Mouse (Mus musculus) myocyte (in vitro differentiated cells): Measurements from ENCODE around the gene Tjp1. TPM values are rescaled to one million over a fixed set of nuclear protein-coding genes. Genes with fewer than 3 reads are reported as not detected.

Source experiments
- H3K27me3 ChIP-seq: one replicate; pipeline ENCODE4 v1.6.1; 2011; ENCODE audit not compliant: control insufficient read depth, insufficient read depth, insufficient read length
- H3K36me3 ChIP-seq: one replicate; pipeline ENCODE4 v1.6.1; 2011; ENCODE audit not compliant: control insufficient read depth, insufficient read depth
- H3K4me2 ChIP-seq: one replicate; pipeline ENCODE4 v1.6.1; 2011; ENCODE audit warnings: low read depth, control low read depth
- H3K4me3 ChIP-seq: one replicate; pipeline ENCODE4 v1.5.1; 2011; ENCODE audit warnings: mild to moderate bottlenecking, control low read depth, moderate library complexity
- H3K79me2 ChIP-seq: one replicate; pipeline ENCODE4 v1.6.1; 2011; ENCODE audit not compliant: control insufficient read depth, insufficient read depth
- H3ac ChIP-seq: one replicate; pipeline ENCODE4 v1.6.1; 2011; ENCODE audit not compliant: control insufficient read depth, insufficient read length
- CEBPB ChIP-seq: IDR thresholded peaks from 2 replicates; pipeline ENCODE4 v1.6.1; 2011; ENCODE audit warnings: mild to moderate bottlenecking, moderate library complexity; ENCODE audit not compliant: poor library complexity, insufficient read depth, severe bottlenecking
- E2F4 ChIP-seq: IDR thresholded peaks from one replicate; pipeline ENCODE4 v1.6.1; 2011; ENCODE audit warnings: mild to moderate bottlenecking, control low read depth, moderate library complexity; ENCODE audit not compliant: insufficient read depth
- MAX ChIP-seq: IDR thresholded peaks from one replicate; pipeline ENCODE4 v1.6.1; 2011; ENCODE audit warnings: low read depth, mild to moderate bottlenecking, control low read depth
- MYOD1 ChIP-seq, 3 experiments: IDR thresholded peaks; one replicate each; pipeline ENCODE4 v1.6.1; 2011; ENCODE audit warnings: control low read depth in 2 of 3, low read depth in 2 of 3, mild to moderate bottlenecking in 2 of 3, moderate library complexity in 1 of 3; ENCODE audit not compliant: insufficient read length in 2 of 3, control insufficient read depth in 1 of 3
- MYOG ChIP-seq, 3 experiments: IDR thresholded peaks; one replicate each; pipeline ENCODE4 v1.6.1; 2011; ENCODE audit warnings: control low read depth in 2 of 3, low read depth in 2 of 3, mild to moderate bottlenecking in 2 of 3; ENCODE audit not compliant: insufficient read length in 2 of 3, control insufficient read depth in 1 of 3, insufficient read depth in 1 of 3
- POLR2A ChIP-seq: IDR thresholded peaks from one replicate; pipeline ENCODE4 v1.6.1; 2011; ENCODE audit warnings: low read depth, mild to moderate bottlenecking, control low read depth, moderate library complexity; ENCODE audit not compliant: insufficient read length
- POLR2AphosphoS2 ChIP-seq: IDR thresholded peaks from one replicate; pipeline ENCODE4 v1.6.1; 2011; ENCODE audit warnings: low read depth, control low read depth; ENCODE audit not compliant: insufficient read length
- REST ChIP-seq: IDR thresholded peaks from one replicate; pipeline ENCODE4 v1.6.1; 2011; ENCODE audit warnings: mild to moderate bottlenecking, control low read depth, moderate library complexity; ENCODE audit not compliant: insufficient read depth, insufficient read length
- SRF ChIP-seq: IDR thresholded peaks from one replicate; pipeline ENCODE4 v1.6.1; 2011; ENCODE audit warnings: low read depth; ENCODE audit not compliant: control insufficient read depth, insufficient read length
- TCF12 ChIP-seq: IDR thresholded peaks from one replicate; pipeline ENCODE4 v1.6.1; 2011; ENCODE audit warnings: mild to moderate bottlenecking, control low read depth; ENCODE audit not compliant: poor library complexity, insufficient read depth, severe bottlenecking
- TCF3 ChIP-seq: IDR thresholded peaks from one replicate; pipeline ENCODE4 v1.6.1; 2011; ENCODE audit warnings: low read depth, control low read depth; ENCODE audit not compliant: insufficient read length
- USF1 ChIP-seq: IDR thresholded peaks from one replicate; pipeline ENCODE4 v1.6.1; 2011; ENCODE audit warnings: low read depth, mild to moderate bottlenecking, control low read depth, moderate library complexity
- polyA plus RNA-seq: library from polyadenylated mRNA; unstranded; fragments of >200 nt; fragmentation: generic; extraction: Trizol; gene quantifications from one replicate; pipeline ENCODE4 v1.2.1, GENCODE M21; 2012; ENCODE audit warnings: missing spikeins

The Tjp1 gene
- polyA plus RNA-seq, 1 experiment = 24.3 TPM

DNA sequence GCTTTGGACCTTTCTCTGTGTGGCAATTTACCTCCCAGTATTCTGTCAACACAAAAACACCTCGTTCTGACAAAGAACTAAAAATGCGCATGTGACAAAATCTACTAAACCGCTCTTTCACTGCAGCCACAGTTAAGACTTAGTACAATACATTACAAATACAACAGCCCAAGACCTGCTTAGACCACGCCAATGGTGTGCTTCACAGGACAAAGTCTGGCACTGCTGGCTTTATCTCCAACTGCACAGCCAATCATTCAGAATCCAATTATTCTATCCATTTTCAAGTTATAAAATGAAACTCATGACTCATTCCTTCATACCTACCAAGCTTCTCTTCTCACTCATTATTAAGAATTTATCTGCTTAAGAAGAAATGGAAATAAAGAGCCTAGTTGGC is 162.0 kb downstream of the Tjp1 start:
- H3K27me3 ChIP-seq = no peaks in the 10 kb centered on the region
- no peak overlapping the region for H3ac ChIP-seq
- no peaks in the 10 kb centered on the region for H3K36me3 ChIP-seq
- H3K79me2 ChIP-seq = peaks cover 98% of the 10 kb centered on the region
- TF ChIP-seq MAX (no peak), POLR2A (no peak)
- H3K4me3 ChIP-seq = no peak overlapping the region
- H3K4me2 ChIP-seq = no peak overlapping the region

DNA sequence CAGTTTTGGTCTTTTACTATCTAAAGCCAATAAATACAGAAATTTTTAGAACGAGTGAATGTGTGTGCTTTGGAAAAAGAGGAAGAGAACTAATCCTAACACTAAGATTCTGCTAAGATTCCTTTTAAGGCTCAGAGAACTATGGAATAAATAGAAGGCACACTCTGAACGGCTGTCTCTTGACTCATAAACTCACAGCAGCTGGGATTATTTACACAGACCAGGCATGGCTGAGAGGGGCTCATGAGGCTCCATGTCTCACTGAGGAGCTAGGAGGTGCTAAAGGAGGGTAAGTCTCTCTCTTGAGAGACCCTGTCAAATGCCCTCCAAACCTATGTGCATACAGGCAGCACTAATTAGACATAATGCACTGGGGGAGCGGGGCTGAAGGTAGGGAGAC is 167.3 kb downstream of the Tjp1 start:
- Histone ChIP-seq H3ac (no peak overlapping the region), H3K36me3 (no peaks in the 10 kb centered on the region), H3K27me3 (no peaks in the 10 kb centered on the region), H3K4me3 (no peak overlapping the region), H3K4me2 (peak overlapping the region; percentile 43), H3K79me2 (peaks cover 100% of the 10 kb centered on the region)
- TF ChIP-seq CEBPB = no peak
- no peak for TF ChIP-seq POLR2AphosphoS2
- TF ChIP-seq MYOG (IDR thresholded peaks at IDR 0.05; ENCODE audit: control insufficient read depth in 1 of 3, insufficient read depth in 1 of 3, insufficient read length in 2 of 3, low read depth in 2 of 3) = peak in 1 of 3 experiments; percentile 14
- TF ChIP-seq MAX = no peak
- TF ChIP-seq E2F4 = no peak
- TF ChIP-seq SRF = no peak
- no peak for TF ChIP-seq REST

DNA sequence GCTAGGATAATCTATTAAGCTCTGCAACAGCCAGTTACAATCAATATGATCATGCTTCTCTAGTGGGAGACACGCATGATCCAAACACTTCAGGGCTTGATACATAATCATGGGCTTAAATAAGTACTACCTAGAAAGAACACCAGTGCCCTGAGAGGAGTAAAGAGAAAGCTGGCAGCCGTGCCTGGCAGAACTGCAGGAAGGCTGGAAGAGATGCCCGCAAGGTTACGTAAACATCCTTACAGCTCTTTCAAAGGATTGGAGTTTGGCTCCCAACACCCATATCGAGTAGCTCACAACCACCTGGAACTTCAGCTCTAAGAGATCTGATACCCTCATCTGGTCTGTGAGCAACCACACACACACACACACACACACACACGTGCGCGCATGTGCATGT is 167.8 kb downstream of the Tjp1 start:
- no peak for TF ChIP-seq POLR2A
- TF ChIP-seq MYOD1 (IDR thresholded peaks at IDR 0.05; ENCODE audit: control insufficient read depth in 1 of 3, insufficient read length in 2 of 3, low read depth in 2 of 3) = no peak
- TF ChIP-seq TCF12 = no peak
- TF ChIP-seq TCF3 = no peak
- TF ChIP-seq E2F4 = no peak
- TF ChIP-seq USF1 = no peak
- no peak overlapping the region for H3ac ChIP-seq
- H3K27me3 ChIP-seq = no peaks in the 10 kb centered on the region
- H3K79me2 ChIP-seq = peaks cover 100% of the 10 kb centered on the region
- H3K4me2 ChIP-seq = peak overlapping the region; percentile 43
- no peaks in the 10 kb centered on the region for H3K36me3 ChIP-seq
- no peak overlapping the region for H3K4me3 ChIP-seq

DNA sequence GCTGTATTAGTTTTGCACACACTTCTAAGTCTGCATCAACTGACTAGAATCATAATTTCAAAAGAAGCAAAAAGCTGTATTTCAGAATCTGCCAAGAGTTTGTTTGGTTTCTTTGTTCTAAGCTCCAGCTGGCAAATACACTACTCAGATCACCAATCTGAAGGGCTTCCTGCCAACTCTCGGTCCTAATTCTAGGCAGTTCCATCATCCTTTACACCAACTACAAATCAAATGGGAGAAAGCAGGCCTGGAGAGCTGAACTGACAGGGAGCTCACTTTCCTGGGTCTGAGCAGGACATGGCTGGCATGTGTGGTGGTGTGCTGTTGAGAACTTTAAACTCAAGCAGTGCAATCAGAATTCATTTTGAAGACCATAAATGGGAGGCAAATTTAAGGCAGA is 170.0 kb downstream of the Tjp1 start:
- Histone ChIP-seq H3ac (no peak overlapping the region), H3K4me3 (no peak overlapping the region), H3K4me2 (peak overlapping the region; percentile 5), H3K36me3 (no peaks in the 10 kb centered on the region), H3K79me2 (peaks cover 98% of the 10 kb centered on the region), H3K27me3 (no peaks in the 10 kb centered on the region)
- TF ChIP-seq MYOD1 (IDR thresholded peaks at IDR 0.05; ENCODE audit: control insufficient read depth in 1 of 3, insufficient read length in 2 of 3, low read depth in 2 of 3) (no peak), SRF (no peak), REST (no peak), TCF12 (no peak), USF1 (no peak), CEBPB (no peak), E2F4 (no peak), POLR2AphosphoS2 (no peak), MYOG (IDR thresholded peaks at IDR 0.05; ENCODE audit: control insufficient read depth in 1 of 3, insufficient read depth in 1 of 3, insufficient read length in 2 of 3, low read depth in 2 of 3) (no peak), MAX (no peak), POLR2A (no peak), TCF3 (no peak)

DNA sequence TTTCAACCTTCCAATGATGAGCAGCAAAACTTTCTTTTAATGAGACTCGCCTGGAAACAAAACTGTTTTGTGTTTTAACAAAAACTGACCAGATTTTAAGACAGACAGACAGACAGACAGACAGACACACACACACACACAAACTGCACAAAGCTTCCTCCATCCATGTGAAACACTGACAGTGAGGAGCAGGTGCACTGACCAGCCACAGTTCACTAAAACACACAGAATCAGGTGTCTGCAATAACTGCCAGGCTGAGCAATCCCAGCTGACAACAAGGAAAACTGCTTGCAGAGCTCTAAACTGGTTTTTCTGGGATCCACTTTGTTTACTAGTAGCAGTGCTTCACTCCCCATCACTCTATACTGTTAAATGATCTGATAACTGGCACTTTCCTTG is 171.4 kb downstream of the Tjp1 start:
- H3K79me2 ChIP-seq = peaks cover 98% of the 10 kb centered on the region
- H3K4me3 ChIP-seq = no peak overlapping the region
- H3K36me3 ChIP-seq = no peaks in the 10 kb centered on the region
- no peak overlapping the region for H3K4me2 ChIP-seq
- TF ChIP-seq MYOD1 (IDR thresholded peaks at IDR 0.05; ENCODE audit: control insufficient read depth in 1 of 3, insufficient read length in 2 of 3, low read depth in 2 of 3) = peak in 2 of 3 experiments; percentile 60 to 64
- no peak for TF ChIP-seq TCF12
- no peak overlapping the region for H3ac ChIP-seq
- H3K27me3 ChIP-seq = no peaks in the 10 kb centered on the region

DNA sequence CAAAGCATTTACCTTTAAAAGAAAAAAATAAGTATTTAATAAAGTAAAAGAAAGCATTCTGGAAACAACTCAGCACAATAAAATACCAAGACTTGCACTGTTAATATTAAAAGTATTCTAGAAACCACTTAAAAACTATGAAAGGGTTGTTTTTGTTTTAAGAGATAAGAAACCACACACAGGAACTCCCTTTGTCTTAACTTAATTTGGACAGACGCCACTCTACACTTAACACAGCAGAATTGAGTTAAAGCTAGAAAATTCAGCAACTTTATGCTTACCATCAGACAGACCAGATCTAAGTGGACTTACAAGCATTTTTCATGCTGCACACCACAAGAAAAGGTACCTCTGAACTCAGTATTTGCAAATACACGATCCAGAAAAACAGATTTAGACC is 172.7 kb downstream of the Tjp1 start:
- Histone ChIP-seq H3K36me3 (no peaks in the 10 kb centered on the region), H3K4me2 (no peak overlapping the region), H3K4me3 (no peak overlapping the region), H3K79me2 (peaks cover 97% of the 10 kb centered on the region), H3K27me3 (no peaks in the 10 kb centered on the region), H3ac (no peak overlapping the region)
- no peak for TF ChIP-seq E2F4
- TF ChIP-seq MYOG (IDR thresholded peaks at IDR 0.05; ENCODE audit: control insufficient read depth in 1 of 3, insufficient read depth in 1 of 3, insufficient read length in 2 of 3, low read depth in 2 of 3) = no peak
- TF ChIP-seq TCF12 = no peak
- TF ChIP-seq POLR2A = no peak
- TF ChIP-seq CEBPB = no peak
- no peak for TF ChIP-seq MAX
